Mouse (Mus musculus): ENCODE data around the gene Bcl11a. TPM values are rescaled to one million over a fixed set of nuclear protein-coding genes. Genes with fewer than 3 reads are reported as not detected.
"Not testable (repeated sequence)": the region's sequence is repeated elsewhere in the genome, so short reads cannot be mapped to it uniquely, and the experiment has no call there.

Bcl11a gene
- total RNA-seq, 2 experiments from 2014 or later: 159 to 162 TPM

- no peak for DNase-seq (ENCODE audit: low spot score in 2 of 2)
Observed at GRCm38 (mm10) chr11:24098662-24099061, 20.8 kb downstream of the Bcl11a start.

- no peak for DNase-seq (ENCODE audit: low spot score in 2 of 2)
Observed at GRCm38 (mm10) chr11:24099215-24099614, 21.4 kb downstream of the Bcl11a start.

GRCm38 (mm10) chr11:24099886-24100293, 22.0 kb downstream of the Bcl11a start:
- no peak for DNase-seq (ENCODE audit: low spot score in 2 of 2)

- DNase-seq (ENCODE audit: low spot score in 2 of 2): no peak
Observed at GRCm38 (mm10) chr11:24100449-24101070, 22.7 kb downstream of the Bcl11a start.

DNA sequence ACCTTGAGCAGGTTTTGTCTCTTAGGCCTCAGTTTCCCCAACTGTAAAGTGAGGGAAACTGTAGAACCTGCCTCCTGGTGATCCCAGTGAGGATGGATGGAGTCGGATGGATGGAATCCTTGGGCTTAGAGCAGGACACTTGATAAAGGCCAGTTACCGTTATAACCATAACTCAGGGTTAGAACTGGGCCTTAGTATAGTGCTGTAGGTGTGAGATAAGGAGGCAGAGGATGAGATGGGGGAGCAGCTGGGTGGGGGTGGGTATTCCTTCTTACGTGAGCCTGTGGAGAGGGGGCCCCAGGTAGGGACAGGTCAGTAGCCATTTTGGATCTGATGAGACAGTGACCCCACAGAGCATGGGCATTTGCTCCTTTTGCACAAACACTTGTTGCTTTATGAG, 23.8 kb downstream of the Bcl11a start:
- DNase-seq (ENCODE audit: low spot score in 2 of 2): no peak

DNA sequence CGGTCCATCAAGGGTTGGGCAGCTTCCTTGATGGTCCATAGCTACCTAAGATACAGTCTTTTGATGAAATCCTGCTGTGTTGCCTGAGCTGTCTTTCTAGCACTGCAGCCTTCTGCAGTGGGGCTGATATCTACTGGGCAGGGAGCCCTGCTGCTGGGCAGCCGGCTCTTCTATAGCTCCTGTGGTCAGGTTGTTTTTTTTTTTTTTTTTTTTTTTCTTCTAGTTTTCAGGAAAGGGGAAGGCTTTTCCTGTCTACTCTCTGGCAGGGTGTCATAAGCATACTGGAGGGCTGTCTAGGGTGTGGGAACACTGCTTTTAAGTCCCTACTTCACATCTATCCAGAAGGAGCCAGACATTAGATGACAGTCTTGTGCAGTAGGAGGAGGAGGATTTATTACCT, 24.5 kb downstream of the Bcl11a start:
- no peak for DNase-seq (ENCODE audit: low spot score in 2 of 2)

GRCm38 (mm10) chr11:24103128-24103742, 25.4 kb downstream of the Bcl11a start:
- no peak for DNase-seq (ENCODE audit: low spot score in 2 of 2)

- no peak for DNase-seq (ENCODE audit: low spot score in 2 of 2)
Observed at GRCm38 (mm10) chr11:24107414-24107813, 29.6 kb downstream of the Bcl11a start.

DNA sequence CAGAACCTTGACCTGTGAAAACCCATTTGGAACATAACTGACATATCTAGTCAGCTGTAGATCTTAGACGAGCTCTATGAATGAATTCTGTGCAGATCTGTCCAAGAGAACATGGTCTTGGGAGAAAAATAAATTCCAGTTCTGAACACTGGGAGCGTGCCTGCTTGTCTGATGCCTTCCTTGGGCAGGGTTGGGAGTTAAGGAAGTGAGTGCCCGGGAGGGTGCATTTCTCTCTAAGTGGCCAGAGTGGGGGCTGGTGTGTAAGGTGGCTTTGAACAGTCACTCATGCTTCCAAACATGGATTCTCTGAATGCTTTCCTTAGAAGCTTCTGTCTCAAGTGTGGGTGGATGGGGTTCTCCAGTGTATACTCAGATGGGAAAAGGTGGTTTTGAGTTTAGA, 31.1 kb downstream of the Bcl11a start:
- DNase-seq (ENCODE audit: low spot score in 2 of 2): no peak

GRCm38 (mm10) chr11:24109388-24109787, 31.5 kb downstream of the Bcl11a start:
- DNase-seq (ENCODE audit: low spot score in 2 of 2): no peak

GRCm38 (mm10) chr11:24110113-24110512, 32.3 kb downstream of the Bcl11a start:
- no peak for DNase-seq (ENCODE audit: low spot score in 2 of 2)

- no peak for DNase-seq (ENCODE audit: low spot score in 2 of 2)
Observed at GRCm38 (mm10) chr11:24111720-24112119, 33.9 kb downstream of the Bcl11a start.

DNA sequence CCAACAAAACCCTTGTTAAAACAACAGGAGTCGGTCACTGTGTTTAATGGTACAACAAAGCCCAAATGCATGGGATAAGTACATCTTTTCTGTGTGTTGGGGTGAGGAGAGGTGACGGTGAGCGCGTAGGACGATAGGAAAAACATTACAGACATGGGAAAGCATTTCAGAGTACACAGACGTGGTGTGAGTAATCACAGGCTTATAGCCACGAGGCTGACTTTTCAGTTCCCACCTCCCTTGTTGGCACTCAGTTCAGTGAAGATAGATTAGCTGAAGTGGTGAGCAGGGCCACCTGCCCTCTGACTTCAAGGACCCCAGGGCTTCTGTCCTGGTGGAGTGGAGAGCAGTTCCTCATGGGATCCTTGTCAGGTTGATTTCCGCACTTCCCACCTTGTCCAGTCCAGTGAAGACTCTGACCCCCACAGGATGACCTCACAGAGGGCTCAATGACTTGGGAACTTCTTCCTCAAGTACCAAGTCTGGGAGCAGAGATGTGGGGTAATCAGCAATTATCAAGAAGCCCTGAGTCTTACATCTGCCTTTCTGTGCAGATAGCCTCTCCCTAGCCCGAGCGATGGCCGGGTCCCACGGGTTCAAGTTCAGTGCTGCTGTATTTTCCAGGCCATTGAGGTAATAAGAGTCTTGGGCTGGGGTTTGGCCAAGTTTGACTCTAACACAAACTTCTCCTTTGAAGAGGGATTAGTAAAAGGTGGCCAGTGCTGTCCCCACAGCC, 37.3 kb downstream of the Bcl11a start:
- no peak for DNase-seq (ENCODE audit: low spot score in 2 of 2)

- no peak for DNase-seq (ENCODE audit: low spot score in 2 of 2)
Observed at GRCm38 (mm10) chr11:24116041-24116440, 38.2 kb downstream of the Bcl11a start.

- DNase-seq (ENCODE audit: low spot score in 2 of 2): no peak
Observed at GRCm38 (mm10) chr11:24116582-24117318, 38.9 kb downstream of the Bcl11a start.

DNA sequence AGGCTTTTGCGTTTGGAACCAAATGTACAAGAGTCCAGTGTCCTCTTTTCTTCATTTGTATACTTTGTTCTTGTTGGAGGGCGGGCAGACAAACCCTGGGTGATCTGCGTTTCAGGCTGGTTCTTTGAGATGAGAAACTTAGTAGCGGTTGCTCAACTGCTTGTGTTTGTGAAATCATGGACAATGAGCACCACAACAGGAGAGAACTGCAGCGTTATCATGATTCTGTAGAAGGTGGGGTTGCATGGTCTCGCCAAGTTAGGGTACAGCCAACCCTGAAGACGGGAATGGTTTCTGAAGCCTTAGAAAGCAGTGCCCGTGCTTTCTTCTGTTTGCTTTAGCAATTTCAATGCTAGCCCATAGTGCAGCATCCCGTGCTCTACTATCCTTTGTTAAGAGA, 43.3 kb downstream of the Bcl11a start:
- DNase-seq (ENCODE audit: low spot score in 2 of 2): no peak

GRCm38 (mm10) chr11:24122899-24123298, 45.0 kb downstream of the Bcl11a start:
- no peak for DNase-seq (ENCODE audit: low spot score in 2 of 2)

- DNase-seq (ENCODE audit: low spot score in 2 of 2): no peak
Observed at GRCm38 (mm10) chr11:24123991-24124390, 46.1 kb downstream of the Bcl11a start.

DNA sequence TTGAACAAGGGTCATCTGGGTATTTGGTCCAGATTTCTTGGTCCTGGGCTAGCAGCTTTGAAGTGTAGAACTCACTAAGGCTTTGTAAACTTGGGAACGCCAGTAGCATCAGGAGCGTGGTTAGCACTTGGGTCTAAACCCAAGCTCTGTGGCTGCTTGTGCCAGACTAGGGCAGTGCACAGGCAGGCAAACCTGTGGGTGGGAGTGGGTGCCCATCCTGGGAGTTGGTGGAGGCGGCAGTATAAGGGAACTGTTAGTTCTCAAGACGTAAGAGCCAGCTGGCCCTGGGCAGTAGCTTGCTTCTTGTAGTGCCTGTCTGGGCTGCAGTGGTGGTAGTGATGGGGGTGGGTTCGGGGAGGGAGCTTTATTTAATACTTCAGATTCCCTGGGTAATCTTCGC, 47.2 kb downstream of the Bcl11a start:
- no peak for DNase-seq (ENCODE audit: low spot score in 2 of 2)

DNA sequence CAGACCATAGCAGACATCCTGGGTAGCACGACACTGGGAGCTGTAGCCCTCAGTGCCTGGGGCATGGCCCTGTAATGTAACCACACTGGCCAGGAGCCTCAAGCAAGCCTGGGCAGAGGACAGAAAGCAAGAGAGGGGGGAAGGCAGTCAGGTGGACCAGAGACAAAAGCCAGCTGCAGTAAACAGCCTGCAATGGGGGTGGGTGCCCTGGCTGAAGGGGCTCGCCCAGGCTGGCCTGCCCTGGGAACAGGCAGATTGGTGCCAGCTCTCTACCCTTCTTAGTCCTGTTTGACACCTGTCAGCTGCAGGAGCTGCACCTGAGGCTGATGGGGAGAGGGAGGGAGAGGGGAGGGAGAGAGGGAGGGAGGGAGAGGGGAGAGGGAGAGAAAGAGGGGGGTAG, 50.1 kb downstream of the Bcl11a start:
- no peak for DNase-seq (ENCODE audit: low spot score in 2 of 2)

GRCm38 (mm10) chr11:24128880-24129279, 51.0 kb downstream of the Bcl11a start:
- DNase-seq (ENCODE audit: low spot score in 2 of 2): not testable (repeated sequence)

Measured in layer of hippocampus, postnatal 10 days (tissue).